Mouse (Mus musculus) liver, adult 10 weeks (tissue): ENCODE data around the gene R3hcc1l. TPM values are rescaled to one million over a fixed set of nuclear protein-coding genes. Genes with fewer than 3 reads are reported as not detected.

Experiments
- polyA plus RNA-seq: library from polyadenylated mRNA; stranded (reverse); fragments of 350-450 nt; fragmentation: Illumina TruSeq; extraction: RNeasy Lipid Tissue Mini Kit (QIAGEN cat#74804); gene quantifications from one replicate; pipeline ENCODE4 v1.2.3, GENCODE M21; 2014; ENCODE audit warnings: low read depth, low replicate concordance

R3hcc1l gene
- polyA plus RNA-seq = 11.3 TPM

GRCm38 (mm10) chr19:42518620-42519310, at the start of gene R3hcc1l:
Gene R3hcc1l (plus strand): TSS chr19:42518759.

DNA sequence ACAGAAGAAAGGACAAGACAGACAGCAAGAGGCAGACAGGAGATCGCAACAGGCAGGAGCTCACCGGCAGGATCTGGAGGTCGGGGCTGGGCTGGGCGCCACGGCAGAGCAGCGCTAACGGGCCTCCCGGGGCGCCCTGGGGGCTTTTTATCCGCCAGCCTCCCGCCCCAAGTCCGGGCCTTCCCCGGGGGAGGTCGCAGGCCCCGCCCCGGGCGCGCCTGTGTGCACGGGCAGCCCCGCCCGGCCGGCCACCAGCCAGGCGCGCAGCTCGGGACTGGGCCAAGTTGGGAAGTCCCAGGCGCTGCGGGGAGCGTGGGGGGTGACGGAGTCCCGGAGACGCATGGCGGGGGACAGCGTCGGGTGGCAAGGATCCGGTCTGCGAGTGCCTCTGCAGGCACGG, 94.1 kb downstream of the R3hcc1l start, which contains the start of gene Loxl4:
Gene Loxl4, minus strand, starts transcription at position 160 of the 400 bp plus-strand sequence.

Other genes starting within 250 kb of the R3hcc1l start
- not detected for gene Crtac1, start 87.0 kb upstream of the R3hcc1l start, polyA plus RNA-seq
- gene Loxl4, start 94.1 kb downstream of the R3hcc1l start, polyA plus RNA-seq = 0.85 TPM
- gene Pyroxd2, start 234.0 kb downstream of the R3hcc1l start, polyA plus RNA-seq = 3.3 TPM